Mouse (Mus musculus) embryo, embryonic 11 days (tissue): ENCODE data around the gene Tnfsf15.

Experiments used
- DNase-seq: peaks from one replicate; pipeline ENCODE4 v3.0.0-alpha.2; 2015

Gene Tnfsf15

GRCm38 (mm10) chr4:63744693-63745171 lies at the start of gene Tnfsf15:
Gene Tnfsf15 (minus strand): TSS chr4:63745113.
- peak; percentile 13 for DNase-seq

GRCm38 (mm10) chr4:63792328-63792727 lies 47.4 kb upstream of the Tnfsf15 start:
- DNase-seq = no peak

GRCm38 (mm10) chr4:63785466-63785865 lies 40.6 kb upstream of the Tnfsf15 start:
- no peak for DNase-seq

- DNase-seq = no peak
Measured at GRCm38 (mm10) chr4:63783826-63784225, 38.9 kb upstream of the Tnfsf15 start.

- DNase-seq = no peak
Measured at GRCm38 (mm10) chr4:63782970-63783613, 38.2 kb upstream of the Tnfsf15 start.

- no peak for DNase-seq
Measured at GRCm38 (mm10) chr4:63777223-63777622, 32.3 kb upstream of the Tnfsf15 start.

- DNase-seq = no peak
Measured at GRCm38 (mm10) chr4:63773306-63774090, 28.6 kb upstream of the Tnfsf15 start.

GRCm38 (mm10) chr4:63772514-63772913 lies 27.6 kb upstream of the Tnfsf15 start:
- no peak for DNase-seq

GRCm38 (mm10) chr4:63771291-63771690 lies 26.4 kb upstream of the Tnfsf15 start:
- no peak for DNase-seq

GRCm38 (mm10) chr4:63769161-63769560 lies 24.2 kb upstream of the Tnfsf15 start:
- no peak for DNase-seq

GRCm38 (mm10) chr4:63765050-63765449 lies 20.1 kb upstream of the Tnfsf15 start:
- no peak for DNase-seq

GRCm38 (mm10) chr4:63759931-63760330 lies 15.0 kb upstream of the Tnfsf15 start:
- DNase-seq = no peak

GRCm38 (mm10) chr4:63757527-63758154 lies 12.7 kb upstream of the Tnfsf15 start:
- DNase-seq = no peak

GRCm38 (mm10) chr4:63756072-63756471 lies 11.2 kb upstream of the Tnfsf15 start:
- no peak for DNase-seq

- no peak for DNase-seq
Measured at GRCm38 (mm10) chr4:63754467-63755020, 9.6 kb upstream of the Tnfsf15 start.

- DNase-seq = no peak
Measured at GRCm38 (mm10) chr4:63753855-63754254, 8.9 kb upstream of the Tnfsf15 start.

GRCm38 (mm10) chr4:63752687-63753523 lies 8.0 kb upstream of the Tnfsf15 start:
- DNase-seq = peak; percentile 56

GRCm38 (mm10) chr4:63748061-63748730 lies 3.3 kb upstream of the Tnfsf15 start:
- no peak for DNase-seq

- no peak for DNase-seq
Measured at GRCm38 (mm10) chr4:63745271-63745670, 358 bp upstream of the Tnfsf15 start.

GRCm38 (mm10) chr4:63743660-63744059 lies 1.3 kb downstream of the Tnfsf15 start:
- no peak for DNase-seq

GRCm38 (mm10) chr4:63742763-63743371 lies 2.0 kb downstream of the Tnfsf15 start:
- DNase-seq = no peak
